Mouse (Mus musculus): ENCODE results near the gene Pm20d1. TPM values are rescaled to one million over a fixed set of nuclear protein-coding genes. Genes with fewer than 3 reads are reported as not detected.

Gene Pm20d1
- polyA plus RNA-seq, 1 experiment: 0.11 TPM

- Histone ChIP-seq H3K27me3 (ENCODE audit: control insufficient read depth, insufficient read depth, low read length) (no peaks in the 10 kb centered on the region), H3K36me3 (ENCODE audit: control insufficient read depth, insufficient read depth, low read length) (no peaks in the 10 kb centered on the region), H3K27ac (ENCODE audit: insufficient read depth, low read length) (no peak overlapping the region), H3K4me3 (ENCODE audit: extremely low read depth, insufficient read depth, insufficient read length) (no peak overlapping the region), H3K4me1 (ENCODE audit: control insufficient read depth, insufficient read depth, insufficient read length) (no peaks in the 10 kb centered on the region; the same call in 1 of the 2 replicates)
- DNase-seq (ENCODE audit: low read depth in 1 of 2, low spot score in 2 of 2): no peak
- 26% methylated on average over 3 of the region's 3 CpGs for WGBS
- TF ChIP-seq POLR2A (IDR thresholded peaks at IDR 0.05; ENCODE audit: low read depth, low read length) (no peak), CTCF (IDR thresholded peaks at IDR 0.05; ENCODE audit: extremely low read depth, insufficient read depth, insufficient read length, insufficient replicate concordance) (no peak)
These were observed 42.9 kb upstream of the Pm20d1 start for GRCm38 (mm10) chr1:131754212-131754829.

DNA sequence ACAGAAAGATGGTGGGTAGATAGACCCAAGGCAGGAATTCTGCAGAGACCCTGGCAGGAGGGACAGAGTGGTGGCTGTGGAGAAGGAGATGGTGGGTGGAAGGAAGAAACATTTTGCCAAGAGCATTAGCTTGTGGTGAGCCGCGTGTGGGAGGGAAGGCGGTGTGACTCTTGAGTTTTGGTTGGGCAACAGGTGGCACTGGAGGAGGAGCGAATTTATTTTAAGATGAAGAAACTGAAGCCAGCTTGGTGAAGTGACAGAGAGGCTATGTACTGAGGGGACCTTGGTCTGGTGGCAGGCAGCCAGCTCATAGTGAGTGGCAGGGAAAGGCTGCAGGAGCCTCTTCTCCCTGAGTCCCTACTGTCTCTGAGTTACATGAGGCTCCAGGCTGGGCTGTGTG lies 42.3 kb upstream of the Pm20d1 start:
- Histone ChIP-seq H3K4me3 (ENCODE audit: extremely low read depth, insufficient read depth, insufficient read length) (no peak overlapping the region), H3K36me3 (ENCODE audit: control insufficient read depth, insufficient read depth, low read length) (no peaks in the 10 kb centered on the region), H3K27ac (ENCODE audit: insufficient read depth, low read length) (no peak overlapping the region), H3K27me3 (ENCODE audit: control insufficient read depth, insufficient read depth, low read length) (no peaks in the 10 kb centered on the region), H3K4me1 (ENCODE audit: control insufficient read depth, insufficient read depth, insufficient read length) (no peaks in the 10 kb centered on the region; the same call in 1 of the 2 replicates)
- DNase-seq (ENCODE audit: low read depth in 1 of 2, low spot score in 2 of 2): no peak
- no peak for TF ChIP-seq CTCF (IDR thresholded peaks at IDR 0.05; ENCODE audit: extremely low read depth, insufficient read depth, insufficient read length, insufficient replicate concordance)
- WGBS: 8% methylated on average over 4 of the region's 4 CpGs

DNA sequence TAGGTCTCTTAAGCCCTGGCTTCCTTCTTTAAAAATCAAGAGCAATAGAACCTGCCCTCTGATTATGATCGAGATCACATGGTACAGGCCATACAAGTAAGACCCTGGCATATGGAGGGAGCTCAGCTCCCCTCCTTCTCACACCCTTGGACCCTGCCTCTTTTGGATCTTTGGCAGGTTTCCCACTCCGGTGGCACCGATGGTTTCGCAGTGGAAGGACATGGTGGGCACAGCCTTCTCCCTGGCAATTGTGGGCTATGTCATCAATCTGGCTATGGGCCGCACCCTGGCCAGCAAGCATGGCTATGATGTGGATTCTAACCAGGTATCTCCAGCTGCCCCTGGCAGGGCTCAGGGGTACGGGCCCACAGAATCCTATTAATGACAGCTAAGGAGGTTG lies 40.0 kb upstream of the Pm20d1 start:
- no peaks in the 10 kb centered on the region for H3K27me3 ChIP-seq (ENCODE audit: control insufficient read depth, insufficient read depth, low read length)
- H3K27ac ChIP-seq (ENCODE audit: insufficient read depth, low read length): no peak overlapping the region
- H3K36me3 ChIP-seq (ENCODE audit: control insufficient read depth, insufficient read depth, low read length): no peaks in the 10 kb centered on the region
- no peaks in the 10 kb centered on the region; the same call in 1 of the 2 replicates for H3K4me1 ChIP-seq (ENCODE audit: control insufficient read depth, insufficient read depth, insufficient read length)
- 96% methylated on average over 6 of the region's 6 CpGs for WGBS
- H3K4me3 ChIP-seq (ENCODE audit: extremely low read depth, insufficient read depth, insufficient read length): no peak overlapping the region
- DNase-seq (ENCODE audit: low read depth in 1 of 2, low spot score in 2 of 2): no peak
- TF ChIP-seq POLR2A (IDR thresholded peaks at IDR 0.05; ENCODE audit: low read depth, low read length) (no peak), CTCF (IDR thresholded peaks at IDR 0.05; ENCODE audit: extremely low read depth, insufficient read depth, insufficient read length, insufficient replicate concordance) (no peak)

DNA sequence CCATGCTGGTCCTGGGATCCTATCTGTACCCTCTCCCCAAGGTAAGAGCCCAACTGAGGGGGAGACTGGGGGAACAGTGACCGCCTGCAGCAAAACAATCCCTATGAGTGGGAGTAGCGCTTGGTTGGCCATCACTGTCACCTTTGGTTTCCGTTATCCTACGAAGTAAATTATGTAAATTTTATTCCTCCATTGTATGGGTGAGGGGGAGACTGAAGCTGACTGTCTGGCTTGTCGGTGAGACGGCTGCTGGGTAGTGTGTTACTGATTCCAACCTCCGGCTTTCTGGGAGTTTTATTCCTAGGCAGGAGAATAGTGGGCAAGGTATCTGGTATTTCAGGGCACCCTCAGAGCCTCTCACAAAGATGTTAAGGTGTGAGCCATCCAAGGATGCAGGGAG lies 38.4 kb upstream of the Pm20d1 start:
- Histone ChIP-seq H3K4me3 (ENCODE audit: extremely low read depth, insufficient read depth, insufficient read length) (no peak overlapping the region), H3K4me1 (ENCODE audit: control insufficient read depth, insufficient read depth, insufficient read length) (no peaks in the 10 kb centered on the region; the same call in 1 of the 2 replicates), H3K27ac (ENCODE audit: insufficient read depth, low read length) (no peak overlapping the region), H3K36me3 (ENCODE audit: control insufficient read depth, insufficient read depth, low read length) (no peaks in the 10 kb centered on the region), H3K27me3 (ENCODE audit: control insufficient read depth, insufficient read depth, low read length) (no peaks in the 10 kb centered on the region)
- DNase-seq (ENCODE audit: low read depth in 1 of 2, low spot score in 2 of 2): no peak
- WGBS: 91% methylated on average over 7 of the region's 7 CpGs
- TF ChIP-seq POLR2A (IDR thresholded peaks at IDR 0.05; ENCODE audit: low read depth, low read length) (no peak), CTCF (IDR thresholded peaks at IDR 0.05; ENCODE audit: extremely low read depth, insufficient read depth, insufficient read length, insufficient replicate concordance) (no peak)

DNA sequence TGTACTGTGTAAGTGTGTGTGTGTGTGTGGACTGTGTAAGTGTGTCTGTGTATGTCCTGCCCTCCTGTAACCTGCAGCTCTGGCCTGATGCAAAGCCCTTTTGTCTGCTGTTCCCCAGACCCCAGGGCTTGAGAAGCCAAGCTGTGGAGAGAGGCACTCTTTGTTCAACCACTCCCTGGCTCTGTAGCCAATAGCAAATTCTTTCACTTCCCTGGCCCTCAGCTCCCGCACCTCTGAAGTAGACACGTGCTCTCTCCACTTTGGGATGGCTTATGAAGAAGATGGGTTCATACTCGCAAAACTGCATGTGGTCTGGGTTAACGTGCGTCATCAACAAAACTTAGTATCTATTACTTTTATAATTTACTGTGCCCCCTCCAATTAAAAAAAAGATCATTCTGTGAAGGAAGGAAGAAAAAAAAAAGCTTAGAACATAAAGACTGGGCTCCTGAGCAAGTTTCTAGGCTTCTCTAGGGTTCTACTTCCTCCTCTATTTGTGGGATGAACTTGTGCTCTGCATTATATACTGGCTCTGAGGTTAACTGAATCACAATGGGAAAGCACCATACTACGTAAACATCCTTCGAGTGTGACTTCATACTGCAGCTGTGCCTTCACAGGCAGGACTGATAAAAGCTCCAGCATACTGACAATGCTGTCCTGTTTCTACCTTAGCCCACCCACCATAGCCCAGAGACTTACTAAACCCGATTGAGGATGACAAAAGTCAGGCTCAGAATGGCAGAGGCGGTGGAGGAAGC lies 37.3 kb upstream of the Pm20d1 start:
- 49% methylated on average over 9 of the region's 9 CpGs for WGBS
- DNase-seq (ENCODE audit: low read depth in 1 of 2, low spot score in 2 of 2): no peak
- Histone ChIP-seq H3K27ac (ENCODE audit: insufficient read depth, low read length) (no peak overlapping the region), H3K27me3 (ENCODE audit: control insufficient read depth, insufficient read depth, low read length) (no peaks in the 10 kb centered on the region), H3K4me1 (ENCODE audit: control insufficient read depth, insufficient read depth, insufficient read length) (no peaks in the 10 kb centered on the region; the same call in 1 of the 2 replicates), H3K4me3 (ENCODE audit: extremely low read depth, insufficient read depth, insufficient read length) (no peak overlapping the region), H3K36me3 (ENCODE audit: control insufficient read depth, insufficient read depth, low read length) (no peaks in the 10 kb centered on the region)
- TF ChIP-seq POLR2A (IDR thresholded peaks at IDR 0.05; ENCODE audit: low read depth, low read length): no peak
- no peak for TF ChIP-seq CTCF (IDR thresholded peaks at IDR 0.05; ENCODE audit: extremely low read depth, insufficient read depth, insufficient read length, insufficient replicate concordance)

GRCm38 (mm10) chr1:131760428-131760820 lies 36.8 kb upstream of the Pm20d1 start:
- no peaks in the 10 kb centered on the region for H3K36me3 ChIP-seq (ENCODE audit: control insufficient read depth, insufficient read depth, low read length)
- DNase-seq (ENCODE audit: low read depth in 1 of 2, low spot score in 2 of 2): no peak
- H3K4me1 ChIP-seq (ENCODE audit: control insufficient read depth, insufficient read depth, insufficient read length): no peaks in the 10 kb centered on the region
- 93% methylated on average over 3 of the region's 3 CpGs for WGBS
- H3K27me3 ChIP-seq (ENCODE audit: control insufficient read depth, insufficient read depth, low read length): no peaks in the 10 kb centered on the region
- TF ChIP-seq CTCF (IDR thresholded peaks at IDR 0.05; ENCODE audit: extremely low read depth, insufficient read depth, insufficient read length, insufficient replicate concordance) (no peak), POLR2A (IDR thresholded peaks at IDR 0.05; ENCODE audit: low read depth, low read length) (no peak)
- H3K27ac ChIP-seq (ENCODE audit: insufficient read depth, low read length): no peak overlapping the region
- H3K4me3 ChIP-seq (ENCODE audit: extremely low read depth, insufficient read depth, insufficient read length): no peak overlapping the region

Data from spleen, adult 2 months (tissue).